Mouse (Mus musculus) embryo, embryonic 11.5 days (tissue): ENCODE data around the gene Lmnb2.

Source experiments
- DNase-seq: peaks from one replicate; pipeline ENCODE4 v3.0.0-alpha.2; 2012; ENCODE audit warnings: low read depth, low spot score

Lmnb2 gene

GRCm38 (mm10) chr10:80917779-80918434 is at the start of gene Lmnb2:
Gene Lmnb2 (minus strand): TSS chr10:80918245.
- peak; percentile 56 for DNase-seq

DNA sequence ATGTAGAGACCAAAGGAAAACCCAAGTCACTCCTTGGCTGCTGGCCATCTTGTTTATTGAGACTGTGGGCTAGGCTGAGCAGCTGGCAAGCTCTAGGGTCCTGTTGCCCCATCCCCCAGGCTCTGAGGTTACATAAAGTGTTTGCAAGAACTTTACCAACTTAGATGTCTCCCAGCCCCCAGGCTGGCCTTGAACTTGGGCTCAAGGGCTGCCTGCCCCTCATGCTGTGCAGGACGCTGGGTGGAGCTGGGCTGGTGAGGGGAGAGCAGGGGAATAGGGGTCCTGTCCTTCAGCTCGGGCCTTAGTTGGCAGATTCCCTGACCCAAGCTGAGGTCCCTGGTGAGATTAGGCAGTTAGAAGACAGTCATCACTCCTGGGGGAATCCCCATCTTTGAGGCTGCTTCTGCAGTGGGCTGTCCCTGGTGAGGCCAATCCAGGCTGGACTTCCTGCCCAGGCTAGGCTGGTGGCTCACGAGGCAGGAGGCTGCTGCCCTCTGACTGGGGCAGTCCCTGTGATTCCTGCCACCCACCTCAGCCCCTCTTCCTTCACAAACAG is 49.1 kb upstream of the Lmnb2 start:
- no peak for DNase-seq

- DNase-seq: no peak
Observed at GRCm38 (mm10) chr10:80966296-80966695, 48.3 kb upstream of the Lmnb2 start.

DNA sequence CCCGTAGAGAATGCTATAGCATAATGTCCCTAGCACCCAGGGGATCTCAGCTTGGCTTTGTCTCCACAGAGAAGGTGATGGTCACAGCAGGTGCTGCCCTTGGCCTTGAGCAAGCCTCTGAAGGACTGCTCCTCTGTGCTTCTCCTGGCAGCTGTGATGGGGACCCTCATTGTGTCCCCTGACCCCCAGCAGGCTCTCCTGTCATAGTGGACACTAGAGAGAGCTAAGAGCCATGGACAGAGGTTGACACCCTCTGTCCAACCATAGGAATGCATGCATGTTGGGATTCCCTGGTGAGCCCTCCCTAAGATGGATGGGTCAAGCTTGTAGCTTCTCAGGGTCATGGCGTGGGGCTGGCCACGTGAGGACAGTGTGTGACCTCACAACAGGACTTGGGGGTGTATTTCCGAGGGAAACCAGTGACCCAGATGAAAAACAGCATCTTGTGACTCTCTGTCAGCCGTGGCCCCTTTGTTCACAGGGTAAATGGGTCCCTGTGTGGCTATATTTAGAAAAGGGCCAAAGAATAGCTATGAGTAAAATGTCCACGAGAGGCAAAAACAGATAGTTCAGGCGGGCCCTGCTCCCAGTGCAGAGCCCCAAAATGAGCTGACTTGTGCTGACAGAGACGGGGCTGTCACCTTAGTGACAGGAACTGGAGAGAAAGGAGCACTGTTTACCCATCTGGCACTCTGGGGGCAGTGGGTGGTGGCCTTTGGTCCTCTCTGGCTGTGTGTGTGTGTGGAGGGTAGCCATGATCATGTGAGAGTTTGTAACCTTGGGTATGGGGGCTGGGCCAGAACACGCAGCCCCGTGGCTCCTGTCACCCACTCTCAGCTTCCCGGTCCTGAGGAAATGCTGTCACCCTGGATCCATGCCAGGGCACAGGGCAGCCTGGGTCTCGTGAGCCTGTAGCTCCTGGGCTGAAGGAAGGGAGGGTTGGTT is 45.3 kb upstream of the Lmnb2 start:
- no peak for DNase-seq

DNA sequence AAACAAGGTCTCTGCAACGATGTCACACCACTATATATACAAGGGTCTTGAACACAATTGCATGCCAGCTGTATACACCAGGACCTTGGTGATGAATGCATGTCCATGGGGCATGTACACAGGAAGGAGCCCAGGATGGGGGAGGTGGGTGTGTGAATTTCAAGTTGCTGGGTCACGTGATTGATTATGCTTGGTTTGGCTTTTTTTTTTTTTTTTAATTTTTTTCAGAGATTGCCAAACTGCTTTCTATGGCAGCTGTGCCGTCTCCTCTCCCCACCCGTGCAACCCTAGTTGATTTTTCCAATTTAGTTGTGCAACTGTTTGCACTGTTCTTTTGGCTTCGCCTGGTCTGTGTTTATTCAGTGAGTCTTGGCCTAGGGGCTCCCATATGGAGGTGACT is 44.5 kb upstream of the Lmnb2 start:
- no peak for DNase-seq

- no peak for DNase-seq
Observed at GRCm38 (mm10) chr10:80962051-80962472, 44.0 kb upstream of the Lmnb2 start.

DNA sequence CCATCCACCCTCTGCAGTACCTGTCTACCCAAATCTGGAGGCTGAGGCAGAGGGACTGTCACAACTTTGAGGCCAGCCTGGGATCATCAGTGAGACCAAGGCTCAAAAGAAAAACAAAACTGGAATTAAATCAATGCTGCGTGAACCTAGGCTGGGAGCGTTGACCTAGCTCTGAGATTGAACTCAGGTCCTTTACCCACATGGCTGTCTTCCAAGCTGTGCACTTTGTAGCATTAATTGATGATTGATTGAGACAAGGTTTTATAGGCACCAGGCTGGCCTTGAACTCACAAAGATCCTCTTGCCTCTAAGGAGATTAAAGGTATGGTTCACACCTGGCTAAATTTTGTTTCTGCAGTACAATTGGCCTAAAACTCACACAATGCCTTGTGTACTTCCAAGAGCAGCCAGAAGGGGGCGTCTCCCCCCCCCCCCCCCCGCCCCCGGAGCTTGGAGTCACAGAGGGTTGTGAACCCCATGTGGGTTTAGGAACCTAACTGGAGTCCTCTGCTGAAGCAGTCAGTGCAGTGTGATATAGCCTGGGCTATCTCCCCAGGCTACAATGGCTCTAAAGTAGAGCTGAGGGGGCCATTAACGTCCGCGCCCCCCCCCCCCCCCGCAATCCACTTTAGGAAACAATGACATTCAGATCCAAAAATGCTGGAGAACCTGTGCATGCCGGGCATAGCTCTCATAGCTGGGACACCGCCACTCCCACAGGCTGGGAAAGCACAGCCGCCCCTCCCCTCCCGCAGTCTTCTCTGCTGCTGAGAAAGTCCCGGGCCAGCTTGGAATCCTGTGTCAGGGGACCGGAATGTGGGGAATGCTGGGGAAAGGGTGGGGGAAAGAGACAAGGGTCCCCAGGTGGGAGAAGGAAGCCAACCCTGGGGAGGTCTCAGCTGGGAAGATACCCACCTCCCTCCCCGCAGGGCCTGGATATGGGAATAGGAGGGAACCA is 42.8 kb upstream of the Lmnb2 start:
- DNase-seq: no peak

DNA sequence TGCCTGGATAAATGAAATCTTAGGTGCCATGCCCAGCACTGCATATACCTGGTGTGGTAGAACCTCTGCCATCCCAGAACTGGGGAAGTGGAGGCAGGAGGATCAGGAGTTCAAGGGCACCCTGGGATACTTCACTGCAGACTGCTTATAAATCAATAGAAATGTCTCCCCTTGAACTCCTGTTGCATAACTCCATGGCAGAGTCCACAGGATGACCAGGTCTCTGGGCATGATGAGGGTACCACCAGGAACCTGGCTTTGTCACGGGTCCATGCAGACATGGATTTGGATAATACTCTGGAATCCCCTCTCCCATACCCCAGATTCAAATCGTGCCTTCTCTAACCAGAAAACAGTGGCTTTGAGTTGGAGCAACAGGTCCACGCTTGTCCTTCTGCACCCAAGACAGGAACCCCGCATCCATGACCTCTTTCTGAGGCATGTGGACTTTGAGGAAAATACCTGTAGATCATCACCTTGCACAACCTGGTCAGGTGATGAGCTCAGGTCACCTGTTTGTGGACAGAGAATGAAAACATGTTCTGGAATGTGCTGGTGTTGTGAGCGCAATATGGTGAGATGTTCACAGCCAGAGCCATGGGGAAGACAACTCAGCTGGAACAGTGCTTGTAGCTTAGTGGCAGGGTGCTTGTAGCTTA is 41.1 kb upstream of the Lmnb2 start:
- DNase-seq: no peak

- DNase-seq: no peak
Observed at GRCm38 (mm10) chr10:80957791-80958190, 39.7 kb upstream of the Lmnb2 start.

DNA sequence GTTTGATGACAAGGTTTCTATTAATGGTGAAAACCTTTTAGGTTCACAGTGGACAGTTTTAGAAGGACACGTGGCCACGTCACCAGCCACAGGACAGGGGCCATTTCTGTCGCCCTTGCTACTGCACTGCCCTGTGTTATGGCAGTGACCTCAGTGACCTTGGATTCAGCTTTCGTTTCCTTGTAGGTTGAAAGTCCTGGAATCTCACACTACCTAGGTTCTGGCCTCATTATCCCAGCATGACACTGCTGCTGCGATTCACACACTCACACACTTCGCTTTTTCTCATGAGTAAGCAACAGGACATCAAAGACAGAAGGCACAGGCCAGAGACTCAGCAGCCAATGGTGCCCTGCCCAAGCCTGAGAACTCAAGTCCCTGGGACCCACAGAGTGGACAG is 38.9 kb upstream of the Lmnb2 start:
- no peak for DNase-seq

- no peak for DNase-seq
Observed at GRCm38 (mm10) chr10:80956385-80956784, 38.3 kb upstream of the Lmnb2 start.

DNA sequence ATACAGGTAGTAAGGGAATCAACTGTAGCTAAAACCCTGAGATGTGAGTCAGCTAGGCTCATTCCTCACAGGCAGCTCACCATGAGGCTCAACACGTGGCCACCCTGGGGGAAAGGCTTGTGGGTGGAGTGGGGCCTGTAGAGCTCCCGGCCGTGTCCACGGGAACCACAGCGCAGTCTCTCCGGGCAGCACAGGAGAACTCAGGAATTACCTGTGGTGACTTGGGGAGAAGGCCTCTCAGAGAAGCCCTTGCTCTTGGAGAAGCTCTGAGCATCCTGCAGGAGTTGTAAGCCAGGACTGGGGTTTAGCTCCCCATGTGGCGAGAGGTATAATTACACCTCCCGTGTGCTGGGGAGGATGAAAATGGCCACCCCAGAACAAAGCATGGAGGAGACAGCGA is 37.5 kb upstream of the Lmnb2 start:
- peak; percentile 63 for DNase-seq

DNA sequence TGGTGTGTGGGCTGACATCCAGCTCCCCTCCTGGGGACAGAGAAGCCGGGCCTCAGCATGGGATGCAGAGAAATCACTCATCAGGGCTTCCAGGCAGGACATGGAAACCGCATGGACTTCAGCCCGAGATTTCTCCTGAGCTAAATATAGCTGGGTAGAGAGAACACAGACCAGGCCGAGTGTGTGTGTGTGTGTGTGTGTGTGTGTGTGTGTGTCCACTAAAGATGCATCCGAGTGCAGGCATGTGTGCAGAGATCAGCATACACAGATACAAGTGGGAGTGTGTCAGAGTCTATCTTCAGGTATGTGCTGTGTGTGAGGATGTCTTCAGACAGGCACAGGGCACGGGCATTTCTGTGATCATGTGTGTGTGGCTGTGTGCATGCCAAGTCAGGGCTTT is 36.8 kb upstream of the Lmnb2 start:
- DNase-seq: no peak

- no peak for DNase-seq
Observed at GRCm38 (mm10) chr10:80954415-80954814, 36.4 kb upstream of the Lmnb2 start.

DNA sequence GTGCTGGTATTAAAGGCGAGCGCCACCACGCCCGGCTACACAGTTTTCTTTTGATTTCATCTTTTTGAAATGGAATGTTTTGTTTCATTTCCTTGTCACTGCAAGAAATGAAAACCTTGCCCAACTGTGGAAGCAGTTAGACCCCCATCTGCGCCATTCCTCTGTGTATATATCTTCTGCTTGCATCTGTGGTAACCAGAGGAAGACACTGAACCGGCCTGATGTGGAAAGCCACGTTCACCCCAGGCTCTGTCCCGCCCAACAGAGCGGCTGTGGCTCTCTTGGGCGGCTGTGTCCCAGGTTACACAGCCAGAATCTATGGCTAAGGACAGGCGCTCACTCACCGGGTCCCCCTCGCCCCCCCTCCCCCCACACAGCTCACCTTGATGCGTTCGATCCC is 34.4 kb upstream of the Lmnb2 start:
- DNase-seq: no peak

DNA sequence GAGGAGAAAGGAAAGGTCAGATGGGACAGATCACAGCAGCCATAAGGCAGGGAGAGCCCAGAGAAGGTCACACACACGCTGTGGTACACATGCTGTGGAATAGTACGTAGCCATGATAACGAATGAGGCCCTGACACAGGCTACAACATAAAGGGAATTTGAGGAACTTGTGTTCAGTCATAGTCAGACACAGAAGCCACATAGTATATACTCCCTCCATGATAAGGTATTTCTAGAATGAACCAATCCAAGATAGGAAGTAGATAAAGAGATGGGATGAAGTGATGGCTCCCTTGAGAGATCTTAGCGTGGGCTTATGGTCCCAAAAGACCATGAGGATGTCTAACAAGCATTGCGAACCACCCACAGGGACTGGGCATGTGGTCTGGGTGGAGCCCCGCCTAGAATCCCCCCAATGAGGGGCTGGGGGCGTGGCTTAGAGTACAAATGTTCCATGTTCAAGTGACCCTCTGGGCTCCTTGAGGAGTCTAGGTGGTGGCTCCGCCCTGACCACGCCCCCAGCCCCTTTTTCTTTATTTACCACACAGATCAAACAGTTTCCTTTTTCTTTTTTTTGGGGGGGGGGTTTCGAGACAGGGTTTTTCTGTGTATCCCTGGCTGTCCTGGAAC is 33.8 kb upstream of the Lmnb2 start:
- no peak for DNase-seq

DNA sequence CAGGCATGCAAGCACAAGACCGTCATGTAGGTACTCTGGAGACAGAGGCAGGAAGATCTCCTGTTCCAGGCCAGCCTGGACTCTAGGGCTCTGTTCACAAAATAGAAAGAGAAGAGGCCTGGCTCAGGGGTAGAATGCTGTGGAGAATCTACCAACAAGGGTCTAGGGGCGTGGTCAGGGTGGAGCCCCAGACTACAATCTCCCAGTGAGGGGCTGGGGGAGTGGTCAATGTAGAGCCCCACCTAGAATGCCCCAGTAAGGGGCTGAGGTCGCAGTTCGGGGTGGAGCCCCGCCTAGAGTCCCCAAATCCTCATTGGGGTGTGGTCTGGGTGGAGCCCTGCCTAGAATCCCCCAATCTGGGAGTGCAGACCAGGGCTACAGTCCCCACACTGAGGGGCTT is 32.3 kb upstream of the Lmnb2 start:
- no peak for DNase-seq

DNA sequence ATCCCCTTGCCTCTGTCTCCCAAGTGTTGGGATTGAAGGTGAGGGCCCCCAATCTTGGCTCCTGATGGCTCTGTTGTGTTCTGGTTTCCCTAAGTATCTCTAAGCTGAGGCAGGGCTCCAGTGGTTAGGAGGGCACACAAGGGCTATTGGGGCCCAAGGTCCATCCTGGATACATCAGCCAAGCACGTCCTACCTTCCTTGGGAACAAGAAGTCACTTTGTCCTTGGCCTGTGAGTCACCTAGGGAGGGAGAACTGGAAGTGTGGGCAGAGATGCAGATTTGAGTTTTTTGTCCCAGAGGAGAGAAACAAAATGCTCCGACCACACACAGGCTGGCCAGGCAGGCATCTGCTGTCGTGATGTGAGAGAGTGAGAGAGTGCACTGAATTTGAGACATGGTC is 31.0 kb upstream of the Lmnb2 start:
- no peak for DNase-seq

- no peak for DNase-seq
Observed at GRCm38 (mm10) chr10:80948570-80948969, 30.5 kb upstream of the Lmnb2 start.

DNA sequence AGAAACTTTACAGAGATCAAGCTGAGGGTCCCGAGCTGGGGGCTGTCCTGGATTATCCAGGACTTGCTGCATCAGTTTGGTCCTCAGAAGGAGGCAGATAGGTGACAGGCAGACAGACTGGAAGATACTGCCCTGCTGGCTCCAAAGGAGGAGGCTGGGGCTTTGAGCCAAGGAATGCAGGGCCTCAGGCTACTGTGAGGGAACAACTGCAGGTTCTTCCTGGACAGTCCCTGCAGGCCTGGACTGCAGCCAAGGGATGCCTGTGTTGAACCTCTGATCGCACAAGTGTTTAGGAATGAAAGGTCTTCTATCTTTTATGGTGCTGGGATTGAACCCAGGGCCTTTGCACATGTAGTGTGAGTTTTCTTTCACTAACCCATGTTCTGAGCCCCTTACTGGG is 29.8 kb upstream of the Lmnb2 start:
- DNase-seq: no peak
